In genomic region chr3:36449292-36450165, GRCm38 (mm10) we compare ENCODE assay signal across 9 mouse cellular contexts. TPM values are rescaled to one million over a fixed set of nuclear protein-coding genes. Genes with fewer than 3 reads are reported as not detected.
DNase-seq lines count a peak whose midpoint lies in the region; ATAC-seq lines count a peak whose summit lies in the region.
"Had no signal": no experiment of that assay in that cellular context is flagged by ENCODE, and none has a peak within 500 bp of the region (broad histone marks: within the 10 kb centered on the region; RNA-seq: fewer than 3 reads in every experiment).

No protein-coding gene starts in this region.

- H3K4me3 ChIP-seq in hindbrain, embryonic 10.5 days, result no peak overlapping the region
- H3K4me3 ChIP-seq in hindbrain, embryonic 14.5 days (replicated peaks; ENCODE audit: low read length), result no peak overlapping the region
- H3K4me3 ChIP-seq in heart, embryonic 14.5 days (ENCODE audit: control insufficient read depth in 1 of 2, insufficient read depth in 1 of 2, low read depth in 1 of 2, low read length in 2 of 2), result no peak overlapping the region
- H3K4me3 ChIP-seq in macrophage (ENCODE audit: inconsistent target), result no peak overlapping the region
- H3K4me3 ChIP-seq in midbrain, embryonic 15.5 days, result no peak overlapping the region

- H3K4me2 ChIP-seq in hindbrain, embryonic 14.5 days (replicated peaks), result no peak overlapping the region
- no peak overlapping the region for H3K4me2 ChIP-seq in heart, embryonic 14.5 days (ENCODE audit: low read length)
- H3K4me2 ChIP-seq in midbrain, embryonic 15.5 days, result no peak overlapping the region

- DNase-seq in hindbrain, embryonic 10.5 days (ENCODE audit: low spot score), result peak; percentile 18
- DNase-seq in hindbrain, embryonic 14.5 days (ENCODE audit: low spot score), result no peak
- no peak for DNase-seq in adrenal gland, adult 2 months
- no peak for DNase-seq in left cerebral cortex, postnatal 4 days

- WGBS in hindbrain, embryonic 10.5 days, result 30% methylated on average over 20 of the region's 20 CpGs
- WGBS in hindbrain, embryonic 14.5 days, result 35% methylated on average over 20 of the region's 20 CpGs
- 19% methylated on average over 20 of the region's 20 CpGs for WGBS in heart, embryonic 14.5 days
- WGBS in macrophage (ENCODE audit: missing documents), result 46% methylated on average over 20 of the region's 20 CpGs
- WGBS in midbrain, embryonic 15.5 days, result 51% methylated on average over 20 of the region's 20 CpGs

- no peak overlapping the region for H3K9ac ChIP-seq in hindbrain, embryonic 14.5 days
- H3K9ac ChIP-seq in heart, embryonic 14.5 days (ENCODE audit: low read length), result peak overlapping the region; percentile 5; the same call in 1 of the 2 replicates
- no peak overlapping the region for H3K9ac ChIP-seq in midbrain, embryonic 15.5 days

- no peaks in the 10 kb centered on the region for H3K9me3 ChIP-seq in hindbrain, embryonic 10.5 days
- no peaks in the 10 kb centered on the region for H3K9me3 ChIP-seq in hindbrain, embryonic 14.5 days (ENCODE audit: control insufficient read depth, low read length)
- H3K9me3 ChIP-seq in heart, embryonic 14.5 days (ENCODE audit: control insufficient read depth, low read length), result no peaks in the 10 kb centered on the region
- H3K9me3 ChIP-seq in midbrain, embryonic 15.5 days, result no peaks in the 10 kb centered on the region

- peaks cover 12% of the 10 kb centered on the region for H3K4me1 ChIP-seq in hindbrain, embryonic 10.5 days (replicated peaks)
- no peaks in the 10 kb centered on the region for H3K4me1 ChIP-seq in hindbrain, embryonic 14.5 days (replicated peaks; ENCODE audit: control insufficient read depth, insufficient read depth, low read length)
- peaks cover 13 to 26% of the 10 kb centered on the region in 2 experiments for H3K4me1 ChIP-seq in heart, embryonic 14.5 days (ENCODE audit: control insufficient read depth in 2 of 2, insufficient read depth in 2 of 2, low read length in 2 of 2)
- H3K4me1 ChIP-seq in midbrain, embryonic 15.5 days, result no peaks in the 10 kb centered on the region

- H3K27ac ChIP-seq in hindbrain, embryonic 10.5 days, result 0 out of 2 replicates have a peak overlapping the region, but pooled peaks have one; percentile 19
- H3K27ac ChIP-seq in hindbrain, embryonic 14.5 days, result no peak overlapping the region
- H3K27ac ChIP-seq in heart, embryonic 14.5 days (replicated peaks in 1 of 2; ENCODE audit: control insufficient read depth in 1 of 2, insufficient read depth in 1 of 2, low read depth in 2 of 2, low read length in 2 of 2), result peak overlapping the region; percentile 71 to 85
- peak overlapping the region; percentile 68 for H3K27ac ChIP-seq in macrophage
- H3K27ac ChIP-seq in midbrain, embryonic 15.5 days, result no peak overlapping the region

- intact Hi-C loops in left cerebral cortex, postnatal 4 days (cut with DNase I), result loop anchor here (10.0 kb wide), 1 partner anchor 365 kb away; no protein-coding TSS in a partner anchor

- H3K27me3 ChIP-seq in hindbrain, embryonic 10.5 days (ENCODE audit: insufficient read depth, poor library complexity, severe bottlenecking), result peaks cover 5% of the 10 kb centered on the region; the same call in 1 of the 2 replicates
- H3K27me3 ChIP-seq in hindbrain, embryonic 14.5 days (ENCODE audit: control insufficient read depth, insufficient read depth, low read length), result no peaks in the 10 kb centered on the region
- no peaks in the 10 kb centered on the region for H3K27me3 ChIP-seq in heart, embryonic 14.5 days (ENCODE audit: control insufficient read depth, insufficient read depth, low read length)
- no peaks in the 10 kb centered on the region for H3K27me3 ChIP-seq in midbrain, embryonic 15.5 days (replicated peaks)

- peaks cover 6% of the 10 kb centered on the region; the same call in 1 of the 2 replicates for H3K79me2 ChIP-seq in macrophage (ENCODE audit: inconsistent target)

- 0 out of 2 replicates have a peak, but pooled peaks cover 4% of the 10 kb centered on the region for H3K36me3 ChIP-seq in hindbrain, embryonic 10.5 days
- H3K36me3 ChIP-seq in hindbrain, embryonic 14.5 days (replicated peaks; ENCODE audit: control insufficient read depth, insufficient read depth), result no peaks in the 10 kb centered on the region
- peaks cover 67% of the 10 kb centered on the region for H3K36me3 ChIP-seq in heart, embryonic 14.5 days (ENCODE audit: control insufficient read depth, insufficient read depth, low read length)
- peaks cover 30% of the 10 kb centered on the region for H3K36me3 ChIP-seq in macrophage (ENCODE audit: inconsistent target)
- H3K36me3 ChIP-seq in midbrain, embryonic 15.5 days (replicated peaks), result no peaks in the 10 kb centered on the region

- ATAC-seq in hindbrain, embryonic 14.5 days (ENCODE audit: low FRiP score), result no peak
- peak; percentile 56 for ATAC-seq in common myeloid progenitor, adult 5-6 weeks (replicated peaks; ENCODE audit: low read depth, poor library complexity, severe bottlenecking)
- peak; percentile 65 for ATAC-seq in heart, embryonic 14.5 days (ENCODE audit: insufficient number of reproducible peaks, insufficient read depth, low FRiP score, low read depth)
- no peak for ATAC-seq in midbrain, embryonic 15.5 days (replicated peaks)

RNA-seq across cellular contexts. Expression of gene Anxa5, which starts 26.2 kb away (rescaled TPM):
- 115 and 120 TPM in 2 replicates for polyA plus RNA-seq in hindbrain, embryonic 10.5 days (2016; fragmentation: Nextera tagmentation; extraction: Ambion mirVana)
- 64.9 and 75.8 TPM in 2 replicates for polyA plus RNA-seq in hindbrain, embryonic 14.5 days (2014; fragmentation: Nextera tagmentation; extraction: Ambion mirVana)
- 54.6 and 60.2 TPM in 2 replicates for total RNA-seq in common myeloid progenitor, adult 5-6 weeks (2017)
- 374 and 393 TPM in 2 replicates for polyA plus RNA-seq in heart, embryonic 14.5 days (2014; fragmentation: Nextera tagmentation; extraction: Ambion mirVana)
- total RNA-seq in macrophage (2018; cell fraction: chromatin; rRNA removed), result 100 to 1,000 TPM in 19 of 26 experiments, 10 to 100 TPM in 7; 53.0 to 969 (median 158) TPM
- 1,000 to 10,000 TPM in 2 of 26 experiments, 100 to 1,000 TPM in 24; 392 to 1,268 (median 777) TPM for total RNA-seq in macrophage (2018; cell fraction: cytosol; rRNA removed)
- total RNA-seq in macrophage (2018; cell fraction: nucleus; rRNA removed), result 100 to 1,000 TPM; 188 to 850 (median 333) TPM
- polyA plus RNA-seq in macrophage (2018), result 668 to 1,026 TPM (median 746 TPM) in 3 replicates
- total RNA-seq in adrenal gland, adult 2 months (2021), result 100 to 1,000 TPM; 670 to 728 TPM
- 1,175 and 1,314 TPM in 2 replicates for polyA plus RNA-seq in adrenal gland, adult 2 months (2012; rRNA removed)
- 68.7 and 84.1 TPM in 2 replicates for polyA plus RNA-seq in midbrain, embryonic 15.5 days (2015; fragmentation: Nextera tagmentation; extraction: Ambion mirVana)
- total RNA-seq in left cerebral cortex, postnatal 4 days (2021), result 10 to 100 TPM; 32.3 to 33.1 TPM

RNA-seq across cellular contexts. Expression of gene 1810062G17Rik, which starts 26.2 kb away (rescaled TPM):
- polyA plus RNA-seq in hindbrain, embryonic 10.5 days (2016; fragmentation: Nextera tagmentation; extraction: Ambion mirVana), result 0.36 and 0.63 TPM in 2 replicates
- 0.21 and 0.23 TPM in 2 replicates for polyA plus RNA-seq in hindbrain, embryonic 14.5 days (2014; fragmentation: Nextera tagmentation; extraction: Ambion mirVana)
- not detected in 2 replicates for total RNA-seq in common myeloid progenitor, adult 5-6 weeks (2017)
- 1.4 TPM in 2 replicates for polyA plus RNA-seq in heart, embryonic 14.5 days (2014; fragmentation: Nextera tagmentation; extraction: Ambion mirVana)
- 1 to 10 TPM in 3 of 26 experiments, not detected in 23; 1.1 to 2.2 (median 1.4) TPM for total RNA-seq in macrophage (2018; cell fraction: chromatin; rRNA removed)
- under 1 TPM in 11 of 26 experiments, not detected in 15; 0.16 to 0.42 (median 0.29) TPM for total RNA-seq in macrophage (2018; cell fraction: cytosol; rRNA removed)
- total RNA-seq in macrophage (2018; cell fraction: nucleus; rRNA removed), result 1 to 10 TPM in 8 of 26 experiments, under 1 TPM in 7, not detected in 11; 0.61 to 2.4 (median 1.0) TPM
- polyA plus RNA-seq in macrophage (2018), result not detected in 3 replicates
- total RNA-seq in adrenal gland, adult 2 months (2021), result 1 to 10 TPM; 1.4 to 2.2 TPM
- polyA plus RNA-seq in adrenal gland, adult 2 months (2012; rRNA removed), result 1.9 and 2.0 TPM in 2 replicates
- polyA plus RNA-seq in midbrain, embryonic 15.5 days (2015; fragmentation: Nextera tagmentation; extraction: Ambion mirVana), result 0.19 and 0.32 TPM in 2 replicates
- total RNA-seq in left cerebral cortex, postnatal 4 days (2021), result not detected
- total RNA-seq: megakaryocyte-erythroid progenitor cell, adult 5-6 weeks had no signal

Comparison
In these comparisons a context has a peak if more than half of its experiments do, and no peak if none do; other contexts are left out.
1. H3K27ac ChIP-seq: peak in hindbrain, embryonic 10.5 days (single experiment), heart, embryonic 14.5 days (2 of 2) and macrophage (single experiment); none in hindbrain, embryonic 14.5 days (single experiment) and midbrain, embryonic 15.5 days (single experiment).
2. ATAC-seq: peak in common myeloid progenitor, adult 5-6 weeks (single experiment) and heart, embryonic 14.5 days (single experiment); none in hindbrain, embryonic 14.5 days (single experiment) and midbrain, embryonic 15.5 days (single experiment).